In genomic region chr5:125069426-125069825, GRCm38 (mm10) we compare ENCODE assay signal across 11 mouse cellular contexts.
DNase-seq lines count a peak whose midpoint lies in the region; ATAC-seq and TF ChIP-seq lines count a peak whose summit lies in the region.
"Had no signal": no experiment of that assay in that cellular context is flagged by ENCODE, and none has a peak within 500 bp of the region (broad histone marks: within the 10 kb centered on the region; RNA-seq: fewer than 3 reads in every experiment).

No protein-coding gene starts in this region.

- no peaks in the 10 kb centered on the region for H3K9me3 ChIP-seq in forebrain, embryonic 10.5 days
- H3K9me3 ChIP-seq in forebrain, embryonic 11.5 days (ENCODE audit: control insufficient read depth, low read length) = no peaks in the 10 kb centered on the region
- no peaks in the 10 kb centered on the region for H3K9me3 ChIP-seq in lung, postnatal 0 days (ENCODE audit: low read length)
- no peaks in the 10 kb centered on the region for H3K9me3 ChIP-seq in limb, embryonic 11.5 days (ENCODE audit: control insufficient read depth, low read length)
- H3K9me3 ChIP-seq in stomach, embryonic 15.5 days = no peaks in the 10 kb centered on the region

- peaks cover 90% of the 10 kb centered on the region for H3K36me3 ChIP-seq in forebrain, embryonic 10.5 days (replicated peaks)
- H3K36me3 ChIP-seq in forebrain, embryonic 11.5 days (ENCODE audit: control insufficient read depth, insufficient read depth, low read length) = no peaks in the 10 kb centered on the region; the same call in 1 of the 2 replicates
- peaks cover 18% of the 10 kb centered on the region; the same call in 1 of the 2 replicates for H3K36me3 ChIP-seq in lung, postnatal 0 days (ENCODE audit: insufficient read depth, low read length)
- peaks cover 12% of the 10 kb centered on the region for H3K36me3 ChIP-seq in limb, embryonic 11.5 days (ENCODE audit: control insufficient read depth, insufficient read depth, low read length)
- H3K36me3 ChIP-seq in stomach, embryonic 15.5 days = peaks cover 28% of the 10 kb centered on the region
- H3K36me3 ChIP-seq: G1E had no signal

- peaks cover 14% of the 10 kb centered on the region for H3K4me1 ChIP-seq in forebrain, embryonic 10.5 days
- no peaks in the 10 kb centered on the region for H3K4me1 ChIP-seq in forebrain, embryonic 11.5 days (replicated peaks; ENCODE audit: control insufficient read depth, insufficient read depth, low read length)
- H3K4me1 ChIP-seq in lung, postnatal 0 days (ENCODE audit: insufficient read depth, low read depth, low read length) = peaks cover 33% of the 10 kb centered on the region
- H3K4me1 ChIP-seq in limb, embryonic 11.5 days (ENCODE audit: control insufficient read depth, insufficient read depth, low read length) = peaks cover 39% of the 10 kb centered on the region
- H3K4me1 ChIP-seq in stomach, embryonic 15.5 days = peaks cover 57% of the 10 kb centered on the region

- whole genome bisulfite sequencing in forebrain, embryonic 10.5 days = 71% methylated on average over 5 of the region's 5 CpGs
- WGBS in forebrain, embryonic 11.5 days = 62% methylated on average over 5 of the region's 5 CpGs
- WGBS in lung, postnatal 0 days = 50% methylated on average over 5 of the region's 5 CpGs
- 40% methylated on average over 5 of the region's 5 CpGs for WGBS in limb, embryonic 11.5 days
- WGBS in stomach, embryonic 15.5 days = 62% methylated on average over 5 of the region's 5 CpGs

- no peak overlapping the region for H3K4me3 ChIP-seq in forebrain, embryonic 10.5 days
- H3K4me3 ChIP-seq in forebrain, embryonic 11.5 days (ENCODE audit: low read depth, low read length) = no peak overlapping the region
- H3K4me3 ChIP-seq in lung, postnatal 0 days (ENCODE audit: low read depth, low read length) = no peak overlapping the region
- H3K4me3 ChIP-seq in limb, embryonic 11.5 days (ENCODE audit: low read depth, low read length) = no peak overlapping the region
- no peak overlapping the region for H3K4me3 ChIP-seq in stomach, embryonic 15.5 days (replicated peaks)

- DNase-seq in forebrain, embryonic 10.5 days (ENCODE audit: extremely low spot score, low spot score) = no peak
- DNase-seq in forebrain, embryonic 11.5 days (ENCODE audit: low spot score) = no peak
- DNase-seq in lung, postnatal 0 days (ENCODE audit: low spot score) = no peak
- no peak for DNase-seq in lung, postnatal 36 days
- peak; percentile 49 for DNase-seq in limb, embryonic 11.5 days (ENCODE audit: low spot score)
- DNase-seq in right cerebral cortex, adult 18-20 months = no peak
- no peak for DNase-seq in layer of hippocampus, adult 8-10 months (ENCODE audit: low spot score in 2 of 2)
- DNase-seq: embryo, embryonic 11 days; gastrocnemius, postnatal 25 days had no signal

- no peak overlapping the region for H3K9ac ChIP-seq in forebrain, embryonic 11.5 days (ENCODE audit: low read length)
- no peak overlapping the region for H3K9ac ChIP-seq in lung, postnatal 0 days (replicated peaks; ENCODE audit: low read depth)
- H3K9ac ChIP-seq in limb, embryonic 11.5 days (ENCODE audit: low read length) = no peak overlapping the region
- H3K9ac ChIP-seq in stomach, embryonic 15.5 days = no peak overlapping the region

- no peak for TF ChIP-seq EP300 in lung, postnatal 0 days (IDR thresholded peaks at IDR 0.05)

- no peak for ATAC-seq in forebrain, embryonic 11.5 days (replicated peaks; ENCODE audit: low FRiP score)
- no peak for ATAC-seq in lung, postnatal 0 days
- no peak for ATAC-seq in limb, embryonic 11.5 days (ENCODE audit: insufficient number of reproducible peaks, low FRiP score, low TSS enrichment, low read depth)
- ATAC-seq in stomach, embryonic 15.5 days (ENCODE audit: insufficient read depth, low FRiP score, low read depth) = no peak

- H3K4me2 ChIP-seq in forebrain, embryonic 11.5 days (ENCODE audit: low read depth, low read length, severe bottlenecking) = no peak overlapping the region
- H3K4me2 ChIP-seq in lung, postnatal 0 days (replicated peaks; ENCODE audit: low read depth, low read length) = no peak overlapping the region
- H3K4me2 ChIP-seq in limb, embryonic 11.5 days (ENCODE audit: low read depth, severe bottlenecking) = no peak overlapping the region
- no peak overlapping the region for H3K4me2 ChIP-seq in stomach, embryonic 15.5 days

- H3K27ac ChIP-seq in forebrain, embryonic 10.5 days = 0 out of 2 replicates have a peak overlapping the region, but pooled peaks have one; percentile 69
- no peak overlapping the region for H3K27ac ChIP-seq in forebrain, embryonic 11.5 days (ENCODE audit: low read depth, low read length)
- H3K27ac ChIP-seq in lung, postnatal 0 days (ENCODE audit: low read length) = peak overlapping the region; percentile 54; the same call in 1 of the 2 replicates
- H3K27ac ChIP-seq in limb, embryonic 11.5 days (replicated peaks; ENCODE audit: low read depth, low read length) = 0 out of 2 replicates have a peak overlapping the region, but pooled peaks have one; percentile 15
- H3K27ac ChIP-seq in stomach, embryonic 15.5 days = peak overlapping the region; percentile 18; the same call in 1 of the 2 replicates

- no peak for TF ChIP-seq CTCF in lung, postnatal 0 days (IDR thresholded peaks at IDR 0.05)

- no peaks in the 10 kb centered on the region for H3K27me3 ChIP-seq in forebrain, embryonic 10.5 days (ENCODE audit: poor library complexity, severe bottlenecking)
- H3K27me3 ChIP-seq in forebrain, embryonic 11.5 days (ENCODE audit: control insufficient read depth, insufficient read depth, low read length) = no peaks in the 10 kb centered on the region
- H3K27me3 ChIP-seq in lung, postnatal 0 days (replicated peaks; ENCODE audit: insufficient read depth, low read length) = no peaks in the 10 kb centered on the region
- H3K27me3 ChIP-seq in limb, embryonic 11.5 days (ENCODE audit: control insufficient read depth, insufficient read depth, low read length) = no peaks in the 10 kb centered on the region
- no peaks in the 10 kb centered on the region for H3K27me3 ChIP-seq in stomach, embryonic 15.5 days (replicated peaks)
